Mouse (Mus musculus) gastrocnemius, postnatal 25 days (tissue): Measurements from ENCODE around the gene Nectin3. TPM values are rescaled to one million over a fixed set of nuclear protein-coding genes. Genes with fewer than 3 reads are reported as not detected.
A peak's percentile ranks its signal among the peaks of the same experiment; 100 is the strongest.

Source experiments
- DNase-seq: peaks from one replicate; pipeline ENCODE4 v3.0.0; 2022
- total RNA-seq, 2 experiments: library from RNA; stranded (reverse); gene quantifications; 1 replicate in 1 of 2; 2 replicates in 1 of 2; pipeline ENCODE4 v1.2.3; 2021

Nectin3 gene
- total RNA-seq, 2 experiments from 2014 or later: 5.5 to 5.7 TPM

- no peak for DNase-seq
Observed at GRCm38 (mm10) chr16:46416177-46416576, 82.1 kb downstream of the Nectin3 start.

DNA sequence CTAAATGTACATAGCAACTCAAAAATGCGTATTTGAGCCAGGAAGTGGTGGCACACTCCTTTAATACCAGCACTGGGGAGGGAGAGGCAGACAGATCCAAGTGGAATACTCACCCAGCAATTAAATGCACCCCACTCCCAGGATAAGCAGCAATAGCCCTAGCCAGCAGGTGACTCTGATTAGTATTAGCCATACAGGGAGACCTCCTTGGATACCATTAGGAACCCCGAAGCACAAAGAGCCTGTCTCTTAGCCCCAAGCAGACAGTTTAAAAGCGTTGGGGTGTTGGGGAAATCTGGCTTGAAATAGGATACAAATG, 87.6 kb downstream of the Nectin3 start:
- no peak for DNase-seq

- DNase-seq: no peak
Observed at GRCm38 (mm10) chr16:46410053-46410738, 88.1 kb downstream of the Nectin3 start.

DNA sequence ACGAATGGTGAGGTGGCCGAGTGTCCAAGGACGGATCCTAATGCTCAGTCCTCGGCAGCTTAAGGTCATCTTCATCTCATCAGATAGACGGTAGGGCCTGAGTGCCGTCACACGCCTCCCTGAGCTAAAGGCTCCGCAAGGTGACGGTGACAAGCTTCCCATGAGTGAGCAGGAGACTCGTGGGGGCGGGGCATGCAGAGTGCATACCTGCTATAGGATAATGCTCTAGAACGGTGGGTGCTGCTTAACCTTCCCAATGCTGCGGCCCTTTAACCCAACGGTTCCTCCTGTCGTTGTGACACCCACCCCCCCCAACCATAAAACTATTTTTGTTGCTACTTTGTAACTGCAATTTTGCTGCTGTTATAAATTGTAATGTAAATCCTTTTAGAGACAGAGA, 90.3 kb downstream of the Nectin3 start:
- no peak for DNase-seq

GRCm38 (mm10) chr16:46406844-46407639, 91.3 kb downstream of the Nectin3 start:
- no peak for DNase-seq

DNA sequence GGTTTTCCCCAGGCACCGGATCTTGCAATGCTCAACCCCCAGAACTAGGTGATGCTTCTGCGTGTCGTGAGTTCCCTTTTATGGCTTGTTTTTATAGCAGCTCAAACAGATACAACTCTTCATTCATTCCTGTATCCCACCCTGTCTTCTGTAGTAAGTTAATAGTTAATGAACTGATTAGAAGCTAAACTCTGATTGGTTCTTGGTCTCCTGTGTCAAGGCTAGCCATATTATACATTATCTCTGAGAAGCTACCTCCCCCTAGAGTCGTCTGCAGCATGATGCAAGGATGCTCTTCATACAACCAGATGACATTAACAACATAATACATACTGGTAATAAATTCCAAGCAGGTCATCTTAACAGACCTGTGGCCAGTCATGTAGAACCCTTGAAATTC, 100.4 kb downstream of the Nectin3 start:
- no peak for DNase-seq

GRCm38 (mm10) chr16:46389415-46390033, 108.8 kb downstream of the Nectin3 start:
- DNase-seq: no peak

- DNase-seq: no peak
Observed at GRCm38 (mm10) chr16:46388527-46389414, 109.6 kb downstream of the Nectin3 start.

DNA sequence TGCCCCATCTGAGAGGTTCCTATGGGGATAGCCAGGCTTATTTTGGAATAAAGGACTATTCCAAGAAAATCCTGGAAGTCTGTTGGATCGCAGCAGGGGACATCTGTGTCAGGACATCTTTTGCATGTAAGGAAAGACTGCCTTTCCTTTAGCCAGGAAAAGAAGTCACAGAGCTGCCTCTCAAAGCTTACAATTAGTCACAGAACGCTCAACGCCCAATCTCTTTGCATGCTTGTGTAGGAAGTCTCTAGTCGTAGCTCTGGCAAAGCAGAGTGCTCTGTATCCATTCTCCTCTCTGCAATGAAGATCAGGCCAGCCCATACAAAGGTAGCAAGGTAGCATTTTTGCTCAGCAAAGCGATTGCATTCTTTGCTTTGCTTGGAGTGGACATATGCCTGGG, 114.0 kb downstream of the Nectin3 start:
- no peak for DNase-seq

DNA sequence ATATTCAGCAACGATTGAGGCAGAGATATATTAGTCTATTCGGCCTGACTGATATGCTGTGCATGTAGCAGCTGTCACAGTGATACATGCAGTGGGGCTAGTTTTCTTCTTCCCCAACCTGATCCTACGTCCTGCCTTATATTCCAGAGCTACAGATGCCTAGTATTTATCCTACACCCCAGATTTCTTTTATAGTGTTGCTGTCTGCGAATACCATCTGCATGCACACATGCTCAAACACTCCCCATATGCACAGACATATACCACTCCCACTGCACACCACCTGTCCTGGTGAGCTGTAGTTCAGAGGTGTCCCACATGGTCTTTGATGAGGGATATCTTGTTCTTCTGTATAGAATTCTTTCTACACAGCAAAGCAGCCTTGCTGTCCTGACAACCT, 115.0 kb downstream of the Nectin3 start:
- DNase-seq: no peak

GRCm38 (mm10) chr16:46376575-46376974, 121.8 kb downstream of the Nectin3 start:
- no peak for DNase-seq

DNA sequence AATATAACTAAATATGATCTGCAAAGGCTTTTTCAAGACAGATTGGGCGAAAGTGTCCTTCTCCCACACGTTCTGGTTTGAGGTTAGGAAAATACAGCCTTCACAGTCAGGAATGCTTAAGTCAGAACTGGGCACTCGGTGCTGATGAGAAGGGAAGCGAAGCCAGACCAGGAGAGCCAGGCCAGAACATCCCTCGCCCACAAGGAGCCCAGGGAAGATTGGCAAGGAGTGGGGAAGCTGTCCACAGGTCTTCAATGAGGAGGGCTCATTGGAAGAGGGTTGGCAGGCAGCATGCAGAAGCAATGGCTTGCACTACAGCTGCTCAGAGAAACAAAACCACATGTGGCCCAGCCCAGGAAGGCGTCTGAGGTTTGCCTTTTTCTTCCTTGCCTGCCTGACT, 136.3 kb downstream of the Nectin3 start:
- peak; percentile 36 for DNase-seq

DNA sequence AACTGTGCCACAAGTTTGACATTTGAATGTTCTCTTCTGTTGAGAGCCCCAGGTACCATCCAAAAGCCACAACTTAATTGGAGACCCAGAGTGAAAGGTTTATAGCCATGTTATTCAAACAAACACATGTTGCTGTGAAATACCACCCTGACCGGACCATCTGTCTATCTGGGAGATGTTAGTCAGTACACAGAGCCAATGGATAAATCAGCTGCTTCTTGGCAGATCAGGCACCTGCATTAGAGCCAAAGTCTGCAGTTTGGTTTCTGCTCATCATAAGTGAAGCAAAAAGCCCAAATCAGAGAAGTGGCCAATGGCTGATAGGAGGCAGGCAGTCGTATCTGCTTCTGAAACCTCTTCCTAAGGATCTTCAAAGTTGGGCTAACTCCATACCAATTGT, 140.7 kb downstream of the Nectin3 start:
- DNase-seq: peak; percentile 37

GRCm38 (mm10) chr16:46356663-46357062, 141.7 kb downstream of the Nectin3 start:
- no peak for DNase-seq
